Mouse (Mus musculus): ENCODE data around the gene Gm26661.

The Gm26661 gene

GRCm38 (mm10) chr14:7791532-7792159 lies at the start of gene Gm26661:
TSS of gene Gm26661 (plus strand) at chr14:7791587.
- DNase-seq (ENCODE audit: low read depth, low spot score), result no peak

- no peak for DNase-seq (ENCODE audit: low read depth, low spot score)
These were observed 42.2 kb upstream of the Gm26661 start for GRCm38 (mm10) chr14:7748944-7749763.

GRCm38 (mm10) chr14:7749764-7750089 lies 41.7 kb upstream of the Gm26661 start:
- DNase-seq (ENCODE audit: low read depth, low spot score), result no peak

- peak; percentile 19 for DNase-seq (ENCODE audit: low read depth, low spot score)
These were observed 25.6 kb upstream of the Gm26661 start for GRCm38 (mm10) chr14:7765569-7766314.

- DNase-seq (ENCODE audit: low read depth, low spot score), result no peak
These were observed 17.5 kb upstream of the Gm26661 start for GRCm38 (mm10) chr14:7773714-7774389.

- no peak for DNase-seq (ENCODE audit: low read depth, low spot score)
These were observed 5.3 kb upstream of the Gm26661 start for GRCm38 (mm10) chr14:7786073-7786472.

- no peak for DNase-seq (ENCODE audit: low read depth, low spot score)
These were observed 1.9 kb upstream of the Gm26661 start for GRCm38 (mm10) chr14:7789266-7790030.

- no peak for DNase-seq (ENCODE audit: low read depth, low spot score)
These were observed 291 bp upstream of the Gm26661 start for GRCm38 (mm10) chr14:7791061-7791531.

GRCm38 (mm10) chr14:7795961-7796360 lies 4.6 kb downstream of the Gm26661 start:
- no peak for DNase-seq (ENCODE audit: low read depth, low spot score)

- DNase-seq (ENCODE audit: low read depth, low spot score), result no peak
These were observed 9.2 kb downstream of the Gm26661 start for GRCm38 (mm10) chr14:7800611-7801010.

GRCm38 (mm10) chr14:7801831-7802230 lies 10.4 kb downstream of the Gm26661 start:
- no peak for DNase-seq (ENCODE audit: low read depth, low spot score)

- DNase-seq (ENCODE audit: low read depth, low spot score), result no peak
These were observed 12.6 kb downstream of the Gm26661 start for GRCm38 (mm10) chr14:7803874-7804557.

- DNase-seq (ENCODE audit: low read depth, low spot score), result no peak
These were observed 13.1 kb downstream of the Gm26661 start for GRCm38 (mm10) chr14:7804558-7804905.

GRCm38 (mm10) chr14:7807711-7808110 lies 16.3 kb downstream of the Gm26661 start:
- no peak for DNase-seq (ENCODE audit: low read depth, low spot score)

GRCm38 (mm10) chr14:7808501-7808981 lies 17.2 kb downstream of the Gm26661 start:
- DNase-seq (ENCODE audit: low read depth, low spot score), result no peak

GRCm38 (mm10) chr14:7809043-7809955 lies 17.9 kb downstream of the Gm26661 start:
- DNase-seq (ENCODE audit: low read depth, low spot score), result no peak

- peak; percentile 16 for DNase-seq (ENCODE audit: low read depth, low spot score)
These were observed 26.5 kb downstream of the Gm26661 start, which contains the start of gene Flnb for GRCm38 (mm10) chr14:7817770-7818462. TSS of gene Flnb (plus strand) at chr14:7817957.

GRCm38 (mm10) chr14:7818463-7819121 lies 27.2 kb downstream of the Gm26661 start:
- no peak for DNase-seq (ENCODE audit: low read depth, low spot score)

Data from c-Kit-negative CD71-positive TER-119-positive erythroid progenitor cells, embryonic 14.5 days (primary cell).